Mouse (Mus musculus): ENCODE measurements around the gene Tpst1. TPM values are rescaled to one million over a fixed set of nuclear protein-coding genes. Genes with fewer than 3 reads are reported as not detected.

Gene Tpst1
- polyA plus RNA-seq, 1 experiment from 2014 or later: 28.7 TPM

GRCm38 (mm10) chr5:130059413-130060328, 13.5 kb upstream of the Tpst1 start:
- Histone ChIP-seq H3K27ac (ENCODE audit: low read depth, low read length) (peak overlapping the region; percentile 57), H3K4me1 (replicated peaks; ENCODE audit: control insufficient read depth, insufficient read depth, low read length) (no peaks in the 10 kb centered on the region), H3K4me2 (replicated peaks; ENCODE audit: low read depth) (no peak overlapping the region), H3K27me3 (replicated peaks; ENCODE audit: control insufficient read depth, insufficient read depth, low read length) (no peaks in the 10 kb centered on the region), H3K9me3 (ENCODE audit: control insufficient read depth) (no peaks in the 10 kb centered on the region), H3K36me3 (ENCODE audit: control insufficient read depth, insufficient read depth) (peaks cover 24% of the 10 kb centered on the region; the same call in 1 of the 2 replicates), H3K9ac (ENCODE audit: low read depth, low read length) (no peak overlapping the region), H3K4me3 (ENCODE audit: low read depth, low read length) (no peak overlapping the region)
- 73% methylated on average over 12 of the region's 12 CpGs for WGBS
- ATAC-seq: peak; percentile 38; the same call in 1 of the 2 replicates
- TF ChIP-seq CTCF (IDR thresholded peaks at IDR 0.05; ENCODE audit: low read depth): no peak

- Histone ChIP-seq H3K4me2 (replicated peaks; ENCODE audit: low read depth) (no peak overlapping the region), H3K9ac (ENCODE audit: low read depth, low read length) (no peak overlapping the region), H3K36me3 (ENCODE audit: control insufficient read depth, insufficient read depth) (peaks cover 21% of the 10 kb centered on the region; the same call in 1 of the 2 replicates), H3K4me3 (ENCODE audit: low read depth, low read length) (no peak overlapping the region), H3K9me3 (ENCODE audit: control insufficient read depth) (no peaks in the 10 kb centered on the region), H3K27ac (ENCODE audit: low read depth, low read length) (peak overlapping the region; percentile 57; the same call in 1 of the 2 replicates), H3K4me1 (replicated peaks; ENCODE audit: control insufficient read depth, insufficient read depth, low read length) (no peaks in the 10 kb centered on the region), H3K27me3 (replicated peaks; ENCODE audit: control insufficient read depth, insufficient read depth, low read length) (no peaks in the 10 kb centered on the region)
- no peak for ATAC-seq
- no peak for TF ChIP-seq CTCF (IDR thresholded peaks at IDR 0.05; ENCODE audit: low read depth)
- WGBS: 76% methylated on average over 4 of the region's 4 CpGs
Observed at GRCm38 (mm10) chr5:130060329-130060665, 12.8 kb upstream of the Tpst1 start.

- Histone ChIP-seq H3K36me3 (ENCODE audit: control insufficient read depth, insufficient read depth) (peaks cover 21% of the 10 kb centered on the region; the same call in 1 of the 2 replicates), H3K9me3 (ENCODE audit: control insufficient read depth) (no peaks in the 10 kb centered on the region), H3K4me2 (replicated peaks; ENCODE audit: low read depth) (no peak overlapping the region), H3K4me3 (ENCODE audit: low read depth, low read length) (no peak overlapping the region), H3K27me3 (replicated peaks; ENCODE audit: control insufficient read depth, insufficient read depth, low read length) (no peaks in the 10 kb centered on the region), H3K4me1 (replicated peaks; ENCODE audit: control insufficient read depth, insufficient read depth, low read length) (no peaks in the 10 kb centered on the region), H3K27ac (ENCODE audit: low read depth, low read length) (peak overlapping the region; percentile 28; the same call in 1 of the 2 replicates), H3K9ac (ENCODE audit: low read depth, low read length) (no peak overlapping the region)
- ATAC-seq: no peak
- WGBS: 61% methylated on average over 2 of the region's 2 CpGs
- no peak for TF ChIP-seq CTCF (IDR thresholded peaks at IDR 0.05; ENCODE audit: low read depth)
Observed at GRCm38 (mm10) chr5:130062096-130062495, 11.0 kb upstream of the Tpst1 start.

GRCm38 (mm10) chr5:130063760-130064159, 9.4 kb upstream of the Tpst1 start:
- no peaks in the 10 kb centered on the region for H3K4me1 ChIP-seq (replicated peaks; ENCODE audit: control insufficient read depth, insufficient read depth, low read length)
- no peak for TF ChIP-seq CTCF (IDR thresholded peaks at IDR 0.05; ENCODE audit: low read depth)
- no peak for ATAC-seq
- H3K27ac ChIP-seq (ENCODE audit: low read depth, low read length): no peak overlapping the region
- H3K36me3 ChIP-seq (ENCODE audit: control insufficient read depth, insufficient read depth): peaks cover 18% of the 10 kb centered on the region; the same call in 1 of the 2 replicates
- no peaks in the 10 kb centered on the region for H3K27me3 ChIP-seq (replicated peaks; ENCODE audit: control insufficient read depth, insufficient read depth, low read length)
- WGBS: 74% methylated on average over 2 of the region's 2 CpGs
- H3K9me3 ChIP-seq (ENCODE audit: control insufficient read depth): no peaks in the 10 kb centered on the region
- H3K4me2 ChIP-seq (replicated peaks; ENCODE audit: low read depth): no peak overlapping the region
- H3K4me3 ChIP-seq (ENCODE audit: low read depth, low read length): no peak overlapping the region
- no peak overlapping the region for H3K9ac ChIP-seq (ENCODE audit: low read depth, low read length)

- Histone ChIP-seq H3K4me3 (ENCODE audit: low read depth, low read length) (no peak overlapping the region), H3K36me3 (ENCODE audit: control insufficient read depth, insufficient read depth) (peaks cover 4% of the 10 kb centered on the region; the same call in 1 of the 2 replicates), H3K9me3 (ENCODE audit: control insufficient read depth) (no peaks in the 10 kb centered on the region), H3K27me3 (replicated peaks; ENCODE audit: control insufficient read depth, insufficient read depth, low read length) (no peaks in the 10 kb centered on the region), H3K4me2 (replicated peaks; ENCODE audit: low read depth) (no peak overlapping the region), H3K27ac (ENCODE audit: low read depth, low read length) (no peak overlapping the region), H3K4me1 (replicated peaks; ENCODE audit: control insufficient read depth, insufficient read depth, low read length) (no peaks in the 10 kb centered on the region), H3K9ac (ENCODE audit: low read depth, low read length) (no peak overlapping the region)
- WGBS: 100% methylated on average over 1 of the region's 1 CpGs
- TF ChIP-seq CTCF (IDR thresholded peaks at IDR 0.05; ENCODE audit: low read depth): peak; percentile 59
- ATAC-seq: no peak
Observed at GRCm38 (mm10) chr5:130065579-130065978, 7.5 kb upstream of the Tpst1 start.

- no peak for ATAC-seq
- Histone ChIP-seq H3K9ac (ENCODE audit: low read depth, low read length) (no peak overlapping the region), H3K27me3 (replicated peaks; ENCODE audit: control insufficient read depth, insufficient read depth, low read length) (no peaks in the 10 kb centered on the region), H3K4me3 (ENCODE audit: low read depth, low read length) (no peak overlapping the region), H3K9me3 (ENCODE audit: control insufficient read depth) (no peaks in the 10 kb centered on the region), H3K27ac (ENCODE audit: low read depth, low read length) (no peak overlapping the region), H3K4me1 (replicated peaks; ENCODE audit: control insufficient read depth, insufficient read depth, low read length) (no peaks in the 10 kb centered on the region), H3K4me2 (replicated peaks; ENCODE audit: low read depth) (no peak overlapping the region), H3K36me3 (ENCODE audit: control insufficient read depth, insufficient read depth) (no peaks in the 10 kb centered on the region)
- TF ChIP-seq CTCF (IDR thresholded peaks at IDR 0.05; ENCODE audit: low read depth): no peak
- 58% methylated on average over 3 of the region's 3 CpGs for WGBS
Observed at GRCm38 (mm10) chr5:130067841-130068264, 5.3 kb upstream of the Tpst1 start.

All from intestine, postnatal 0 days (tissue).